Mouse (Mus musculus) neural tube, embryonic 13.5 days (tissue): Measurements from ENCODE around the gene Myo10. TPM values are rescaled to one million over a fixed set of nuclear protein-coding genes. Genes with fewer than 3 reads are reported as not detected.

Experiments
- ATAC-seq: fragments of 200-750 bp; cut with Nextera tagmentation; 2 replicates; pipeline ENCODE4 v1.8.0; 2017; ENCODE audit warnings: low read depth, mild to moderate bottlenecking, moderate TSS enrichment, moderate library complexity
- H3K27ac ChIP-seq: fragments of 300-500 bp; sonication (generic); replicated peaks from 2 replicates; pipeline ENCODE4 v1.5.1; 2015; ENCODE audit warnings: moderate library complexity, mild to moderate bottlenecking, inconsistent platforms
- H3K27me3 ChIP-seq: fragments of 300-500 bp; sonication (generic); 2 replicates; pipeline ENCODE4 v1.6.1; 2015; ENCODE audit warnings: mild to moderate bottlenecking, inconsistent platforms
- H3K36me3 ChIP-seq: fragments of 300-500 bp; sonication (generic); 2 replicates; pipeline ENCODE4 v1.6.1; 2015; ENCODE audit warnings: mild to moderate bottlenecking, inconsistent platforms
- H3K4me1 ChIP-seq: fragments of 300-500 bp; sonication (generic); replicated peaks from 2 replicates; pipeline ENCODE4 v1.6.1; 2015; ENCODE audit warnings: inconsistent platforms
- H3K4me2 ChIP-seq: fragments of 300-500 bp; sonication (generic); 2 replicates; pipeline ENCODE4 v1.6.1; 2015; ENCODE audit warnings: inconsistent platforms, mild to moderate bottlenecking, moderate library complexity
- H3K4me3 ChIP-seq: fragments of 300-500 bp; sonication (generic); 2 replicates; pipeline ENCODE4 v1.5.1; 2015; ENCODE audit warnings: mild to moderate bottlenecking, inconsistent platforms
- H3K9ac ChIP-seq: fragments of 300-500 bp; sonication (generic); 2 replicates; pipeline ENCODE4 v1.6.1; 2015; ENCODE audit warnings: moderate library complexity, mild to moderate bottlenecking, inconsistent platforms
- H3K9me3 ChIP-seq: fragments of 300-500 bp; sonication (generic); 2 replicates; pipeline ENCODE4 v1.6.1; 2016; ENCODE audit warnings: inconsistent platforms
- WGBS: fragments of 180-500 bp; shearing (Covaris S2); methylation state at CpG from one replicate; pipeline ENCODE4 v1.1.7; 2015; 5-methylcytosine and 5-hydroxymethylcytosine counted together
- polyA plus RNA-seq: library from polyadenylated mRNA; unstranded; fragments of >200 nt; fragmentation: Nextera tagmentation; extraction: Ambion mirVana; gene quantifications from 2 replicates; pipeline ENCODE4 v1.2.1, GENCODE M21; 2015

Myo10 gene
- polyA plus RNA-seq, result 23.7 and 26.0 TPM in 2 replicates

DNA sequence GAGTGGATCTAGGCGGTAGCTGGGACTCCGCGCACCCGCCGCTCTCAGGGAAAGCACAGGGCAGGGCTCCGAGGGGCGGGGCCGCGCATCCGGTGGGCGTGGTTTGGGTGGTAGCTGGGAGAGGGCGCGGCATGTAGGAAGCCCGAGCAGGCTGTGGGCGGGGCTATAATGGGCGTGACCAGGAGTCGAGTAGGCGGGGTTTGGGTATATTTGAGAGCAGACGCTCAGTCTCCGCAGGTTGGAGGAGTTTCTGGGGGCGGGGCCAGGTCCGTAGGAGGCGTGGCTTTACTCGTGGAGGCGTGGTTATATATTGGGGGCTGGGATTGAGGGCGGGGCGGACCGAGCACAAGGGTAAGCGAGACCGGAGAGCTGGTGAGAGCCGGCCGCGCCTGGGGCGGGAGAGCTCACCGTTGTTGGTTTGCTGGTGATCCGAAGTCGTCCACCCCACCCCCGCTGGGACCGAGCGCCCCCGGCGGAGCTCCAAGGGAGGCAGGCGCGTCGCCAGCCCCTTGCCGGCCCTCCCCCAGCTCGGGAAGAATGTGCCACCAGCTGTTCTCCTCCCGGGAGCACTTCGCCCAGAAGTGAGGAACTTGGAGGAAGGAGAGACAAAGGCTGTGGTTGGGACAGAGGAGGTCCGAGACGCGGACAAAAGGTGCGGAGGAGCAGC is at the start of gene Myo10:
Myo10 (plus strand) TSS at position 326 of the 667 bp plus-strand sequence.
- Histone ChIP-seq H3K27ac (peak within 1 kb of the TSS; percentile 30), H3K27me3 (peaks cover 33% of the 10 kb centered on the region), H3K4me2 (peak within 1 kb of the TSS; percentile 95), H3K4me1 (peaks cover 33% of the 10 kb centered on the region), H3K9me3 (no peaks in the 10 kb centered on the region), H3K36me3 (no peaks in the 10 kb centered on the region), H3K9ac (peak within 1 kb of the TSS; percentile 75), H3K4me3 (peak within 1 kb of the TSS; percentile 75)
- under 1% methylated on average over 47 of the region's 53 CpGs for WGBS
- peak; percentile 95 for ATAC-seq

DNA sequence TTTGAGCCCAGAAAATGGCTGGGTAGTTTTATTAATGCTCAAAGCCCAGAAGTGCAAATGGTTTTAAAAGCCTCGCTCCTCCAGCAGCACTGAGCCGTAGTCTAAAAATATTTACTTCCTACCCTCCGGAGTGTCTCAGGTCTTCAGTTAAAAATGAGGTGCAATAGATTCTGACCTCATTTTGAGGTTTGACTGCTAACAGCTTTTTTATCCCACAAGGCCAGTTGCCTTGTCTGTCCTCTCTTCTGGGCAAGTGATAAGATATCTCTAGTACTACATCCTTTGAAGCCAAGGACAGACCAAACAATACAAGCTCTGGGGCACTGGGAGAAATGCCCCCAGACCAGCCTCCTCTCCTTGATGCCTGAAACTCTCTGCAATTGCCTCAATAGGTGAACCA is 49.2 kb upstream of the Myo10 start:
- ATAC-seq, result no peak
- Histone ChIP-seq H3K36me3 (no peaks in the 10 kb centered on the region), H3K9me3 (no peaks in the 10 kb centered on the region), H3K4me1 (no peaks in the 10 kb centered on the region), H3K27ac (no peak overlapping the region), H3K4me3 (no peak overlapping the region), H3K27me3 (no peaks in the 10 kb centered on the region), H3K4me2 (no peak overlapping the region), H3K9ac (no peak overlapping the region)
- 70% methylated on average over 3 of the region's 3 CpGs for WGBS

DNA sequence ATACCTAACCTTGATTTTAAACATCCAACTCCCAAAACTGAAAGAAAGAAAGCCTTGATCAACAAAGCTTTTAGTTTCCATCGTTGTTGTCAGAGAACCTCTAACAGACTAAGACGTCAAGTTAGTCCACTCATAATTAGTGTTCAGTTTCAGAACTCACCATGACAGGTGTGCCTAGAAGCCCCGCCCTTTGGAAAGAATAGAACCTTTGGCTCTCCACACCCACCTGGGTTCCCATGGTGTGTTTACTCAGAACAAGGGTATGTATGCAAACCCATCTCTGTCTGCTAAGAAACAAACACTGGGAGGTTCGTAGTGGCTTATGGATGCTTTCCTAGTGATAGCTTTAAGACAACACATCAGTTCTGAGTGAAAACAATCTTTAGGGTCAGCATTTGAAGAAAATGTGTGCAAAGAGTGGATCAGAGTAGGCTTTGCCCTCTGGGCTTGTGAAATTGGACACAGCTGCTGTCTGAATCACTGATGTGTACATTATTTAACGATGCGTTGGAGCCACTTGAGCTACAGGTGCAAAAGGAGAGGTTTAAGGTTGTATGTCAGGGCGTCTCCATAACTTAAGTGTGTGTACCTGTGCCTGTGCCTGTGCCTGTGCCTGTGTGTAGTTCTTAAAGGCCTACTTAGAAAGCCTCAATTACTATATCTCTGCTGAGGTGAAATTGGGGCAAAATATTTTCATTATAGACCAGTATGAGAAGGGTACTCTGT is 48.3 kb upstream of the Myo10 start:
- Histone ChIP-seq H3K36me3 (no peaks in the 10 kb centered on the region), H3K4me3 (no peak overlapping the region), H3K4me1 (no peaks in the 10 kb centered on the region), H3K9ac (no peak overlapping the region), H3K9me3 (no peaks in the 10 kb centered on the region), H3K4me2 (no peak overlapping the region), H3K27ac (no peak overlapping the region), H3K27me3 (no peaks in the 10 kb centered on the region)
- ATAC-seq, result no peak
- 90% methylated on average over 7 of the region's 7 CpGs for WGBS

GRCm38 (mm10) chr15:25577327-25578051 is 44.8 kb upstream of the Myo10 start:
- no peak for ATAC-seq
- H3K9me3 ChIP-seq, result no peaks in the 10 kb centered on the region
- no peak overlapping the region for H3K4me2 ChIP-seq
- no peaks in the 10 kb centered on the region for H3K27me3 ChIP-seq
- no peaks in the 10 kb centered on the region for H3K36me3 ChIP-seq
- no peak overlapping the region for H3K9ac ChIP-seq
- no peak overlapping the region for H3K27ac ChIP-seq
- no peaks in the 10 kb centered on the region for H3K4me1 ChIP-seq
- no peak overlapping the region for H3K4me3 ChIP-seq
- WGBS, result 88% methylated on average over 8 of the region's 8 CpGs

- H3K9me3 ChIP-seq, result no peaks in the 10 kb centered on the region
- no peak overlapping the region for H3K9ac ChIP-seq
- H3K27me3 ChIP-seq, result no peaks in the 10 kb centered on the region
- no peak for ATAC-seq
- no peak overlapping the region for H3K4me3 ChIP-seq
- H3K4me2 ChIP-seq, result no peak overlapping the region
- no peak overlapping the region for H3K27ac ChIP-seq
- 82% methylated on average over 4 of the region's 4 CpGs for WGBS
- H3K4me1 ChIP-seq, result no peaks in the 10 kb centered on the region
- no peaks in the 10 kb centered on the region for H3K36me3 ChIP-seq
Measured at GRCm38 (mm10) chr15:25578369-25578768, 44.0 kb upstream of the Myo10 start.

DNA sequence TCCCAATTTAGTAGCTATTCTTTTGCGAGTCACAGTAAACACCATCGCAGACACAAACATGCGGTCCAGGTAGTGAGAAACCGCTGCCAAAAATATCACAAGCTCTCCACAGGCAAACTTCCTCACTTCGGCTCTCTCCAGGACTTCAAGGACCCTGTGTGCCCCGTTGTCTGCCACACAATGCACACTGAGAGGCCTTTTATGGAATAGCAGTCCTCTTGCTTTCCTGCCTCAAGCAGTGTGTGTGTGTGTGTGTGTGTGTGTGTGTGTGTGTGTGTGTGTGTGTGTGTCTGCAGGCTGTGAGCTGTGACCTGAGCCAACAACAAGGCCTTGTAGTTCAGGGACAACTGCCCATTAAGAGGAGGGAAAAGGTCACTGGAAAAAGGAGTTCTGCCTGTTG is 41.6 kb upstream of the Myo10 start:
- Histone ChIP-seq H3K9ac (no peak overlapping the region), H3K9me3 (no peaks in the 10 kb centered on the region), H3K4me3 (no peak overlapping the region), H3K27ac (no peak overlapping the region), H3K4me2 (no peak overlapping the region), H3K36me3 (no peaks in the 10 kb centered on the region), H3K27me3 (no peaks in the 10 kb centered on the region), H3K4me1 (no peaks in the 10 kb centered on the region)
- no peak for ATAC-seq
- WGBS, result 46% methylated on average over 6 of the region's 6 CpGs

DNA sequence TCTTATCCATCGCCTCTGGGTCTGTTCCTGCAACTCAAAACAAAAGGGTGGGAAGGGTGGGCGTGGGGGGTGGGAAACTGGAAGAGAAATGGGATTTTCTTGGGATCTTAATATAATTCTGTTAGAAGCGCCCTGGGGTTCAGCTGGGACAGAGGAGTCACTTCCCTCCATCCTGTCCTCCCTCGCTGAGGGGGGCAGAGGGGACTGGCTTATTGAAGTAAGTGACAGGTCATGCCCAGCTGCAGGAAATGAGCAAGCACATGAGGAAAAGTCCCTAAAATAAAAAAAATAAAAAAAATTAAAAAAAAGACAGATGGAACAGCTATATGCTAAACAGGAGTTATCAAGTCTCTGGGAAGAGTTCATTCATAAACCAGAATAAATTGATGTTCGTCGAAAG is 40.3 kb upstream of the Myo10 start:
- Histone ChIP-seq H3K27me3 (no peaks in the 10 kb centered on the region), H3K4me2 (no peak overlapping the region), H3K36me3 (no peaks in the 10 kb centered on the region), H3K9ac (no peak overlapping the region), H3K27ac (no peak overlapping the region), H3K4me1 (no peaks in the 10 kb centered on the region; the same call in 1 of the 2 replicates), H3K9me3 (no peaks in the 10 kb centered on the region), H3K4me3 (no peak overlapping the region)
- ATAC-seq, result no peak
- WGBS, result 73% methylated on average over 6 of the region's 6 CpGs

GRCm38 (mm10) chr15:25583361-25583760 is 39.0 kb upstream of the Myo10 start:
- H3K4me1 ChIP-seq, result no peaks in the 10 kb centered on the region; the same call in 1 of the 2 replicates
- H3K4me3 ChIP-seq, result no peak overlapping the region
- no peak overlapping the region for H3K9ac ChIP-seq
- no peaks in the 10 kb centered on the region for H3K27me3 ChIP-seq
- H3K36me3 ChIP-seq, result no peaks in the 10 kb centered on the region
- H3K27ac ChIP-seq, result no peak overlapping the region
- no peak for ATAC-seq
- H3K4me2 ChIP-seq, result no peak overlapping the region
- WGBS, result 90% methylated on average over 8 of the region's 8 CpGs
- no peaks in the 10 kb centered on the region for H3K9me3 ChIP-seq

DNA sequence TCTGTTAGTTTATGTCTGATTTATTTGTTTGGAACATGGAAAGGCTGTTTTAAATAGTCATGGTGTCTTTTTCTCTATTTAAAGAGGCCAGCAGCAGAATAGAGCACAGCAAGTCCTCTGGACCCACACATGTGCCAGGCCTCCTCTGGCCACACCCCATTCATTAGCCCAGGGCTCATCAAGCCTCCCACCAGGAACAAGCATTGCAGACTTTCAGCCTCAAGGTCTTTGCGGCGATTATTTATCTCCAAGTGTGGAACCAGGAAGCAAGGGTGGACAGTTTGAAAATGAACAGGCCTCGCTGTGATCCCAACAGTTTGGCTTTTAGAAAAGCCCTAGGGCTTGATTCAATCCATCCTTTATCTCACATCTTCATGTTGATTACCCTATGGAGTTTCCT is 35.5 kb upstream of the Myo10 start:
- 72% methylated on average over 3 of the region's 3 CpGs for WGBS
- Histone ChIP-seq H3K4me1 (no peaks in the 10 kb centered on the region; the same call in 1 of the 2 replicates), H3K4me3 (no peak overlapping the region), H3K9me3 (no peaks in the 10 kb centered on the region), H3K27ac (no peak overlapping the region), H3K4me2 (no peak overlapping the region), H3K27me3 (no peaks in the 10 kb centered on the region), H3K36me3 (no peaks in the 10 kb centered on the region), H3K9ac (no peak overlapping the region)
- ATAC-seq, result no peak

- no peak overlapping the region for H3K9ac ChIP-seq
- H3K36me3 ChIP-seq, result no peaks in the 10 kb centered on the region
- WGBS, result 90% methylated on average over 8 of the region's 8 CpGs
- H3K27me3 ChIP-seq, result no peaks in the 10 kb centered on the region
- H3K9me3 ChIP-seq, result no peaks in the 10 kb centered on the region
- no peak overlapping the region for H3K4me3 ChIP-seq
- no peak overlapping the region for H3K4me2 ChIP-seq
- ATAC-seq, result no peak
- H3K4me1 ChIP-seq, result no peaks in the 10 kb centered on the region; the same call in 1 of the 2 replicates
- no peak overlapping the region for H3K27ac ChIP-seq
Measured at GRCm38 (mm10) chr15:25587943-25588342, 34.4 kb upstream of the Myo10 start.

GRCm38 (mm10) chr15:25589318-25589902 is 32.9 kb upstream of the Myo10 start:
- WGBS, result 72% methylated on average over 11 of the region's 11 CpGs
- H3K36me3 ChIP-seq, result no peaks in the 10 kb centered on the region
- no peak overlapping the region for H3K9ac ChIP-seq
- no peak overlapping the region for H3K4me2 ChIP-seq
- H3K4me3 ChIP-seq, result no peak overlapping the region
- no peak for ATAC-seq
- H3K4me1 ChIP-seq, result no peaks in the 10 kb centered on the region; the same call in 1 of the 2 replicates
- H3K27ac ChIP-seq, result no peak overlapping the region
- H3K9me3 ChIP-seq, result no peaks in the 10 kb centered on the region
- H3K27me3 ChIP-seq, result no peaks in the 10 kb centered on the region

GRCm38 (mm10) chr15:25589916-25590315 is 32.4 kb upstream of the Myo10 start:
- Histone ChIP-seq H3K27me3 (no peaks in the 10 kb centered on the region), H3K4me2 (no peak overlapping the region), H3K4me3 (no peak overlapping the region), H3K27ac (no peak overlapping the region), H3K4me1 (no peaks in the 10 kb centered on the region; the same call in 1 of the 2 replicates), H3K9me3 (no peaks in the 10 kb centered on the region), H3K9ac (no peak overlapping the region), H3K36me3 (no peaks in the 10 kb centered on the region)
- 82% methylated on average over 5 of the region's 5 CpGs for WGBS
- ATAC-seq, result no peak
